Mouse (Mus musculus) spleen, adult 2 months (tissue): Measurements from ENCODE around the gene Nfyb.

Experiments used
- CTCF ChIP-seq: fragments of 200-500 bp; IDR thresholded peaks from 2 replicates; pipeline ENCODE4 v1.5.1; 2011; ENCODE audit warnings: mild to moderate bottlenecking, inconsistent platforms; ENCODE audit not compliant: insufficient read depth, insufficient read length, insufficient replicate concordance; ENCODE audit errors: extremely low read depth
- POLR2A ChIP-seq: fragments of 200-500 bp; IDR thresholded peaks from 2 replicates; pipeline ENCODE4 v1.6.1; 2011; ENCODE audit warnings: low read depth, low read length, inconsistent platforms

GRCm38 (mm10) chr10:82777886-82778285 is 13.9 kb upstream of the Nfyb start:
- TF ChIP-seq CTCF (no peak), POLR2A (no peak)
